Mouse (Mus musculus) forebrain, postnatal 0 days (tissue): Measurements from ENCODE around the gene Xylb. TPM values are rescaled to one million over a fixed set of nuclear protein-coding genes. Genes with fewer than 3 reads are reported as not detected.
"Not testable (repeated sequence)": the region's sequence is repeated elsewhere in the genome, so short reads cannot be mapped to it uniquely, and the experiment has no call there.

Experiments
- ATAC-seq: fragments of 200-750 bp; cut with Nextera tagmentation; 2 replicates; pipeline ENCODE4 v1.8.0; 2017; ENCODE audit warnings: mild to moderate bottlenecking, moderate library complexity
- DNase-seq: peaks from one replicate; pipeline ENCODE4 v3.0.0-alpha.2; 2015
- H3K27ac ChIP-seq: fragments of 300-500 bp; sonication (generic); 2 replicates; pipeline ENCODE4 v1.5.1; 2014; ENCODE audit warnings: low read depth, mild to moderate bottlenecking, antibody characterized with exemption, low read length, moderate library complexity, mixed read lengths
- H3K27me3 ChIP-seq: fragments of 300-500 bp; sonication (generic); 2 replicates; pipeline ENCODE4 v1.6.1; 2014; ENCODE audit warnings: mild to moderate bottlenecking, low read length, mixed read lengths; ENCODE audit not compliant: insufficient read depth
- H3K36me3 ChIP-seq: fragments of 300-500 bp; sonication (generic); 2 replicates; pipeline ENCODE4 v1.6.1; 2014; ENCODE audit warnings: mild to moderate bottlenecking, moderate library complexity; ENCODE audit not compliant: insufficient read depth
- H3K4me1 ChIP-seq: fragments of 300-500 bp; sonication (generic); 2 replicates; pipeline ENCODE4 v1.6.1; 2014; ENCODE audit warnings: antibody characterized with exemption; ENCODE audit not compliant: insufficient read depth
- H3K4me2 ChIP-seq: fragments of 300-500 bp; sonication (generic); 2 replicates; pipeline ENCODE4 v1.6.1; 2014; ENCODE audit warnings: low read depth, mild to moderate bottlenecking, moderate library complexity
- H3K4me3 ChIP-seq: fragments of 300-500 bp; sonication (generic); 2 replicates; pipeline ENCODE4 v1.5.1; 2014; ENCODE audit warnings: low read depth, low read length, mixed read lengths
- H3K9ac ChIP-seq: fragments of 300-500 bp; sonication (generic); 2 replicates; pipeline ENCODE4 v1.6.1; 2014; ENCODE audit warnings: mild to moderate bottlenecking
- H3K9me3 ChIP-seq: fragments of 300-500 bp; sonication (generic); 2 replicates; pipeline ENCODE4 v1.6.1; 2016; ENCODE audit warnings: low read length
- CTCF ChIP-seq: sonication (generic); IDR thresholded peaks from 2 replicates; pipeline ENCODE4 v1.5.1; 2016; ENCODE audit warnings: antibody characterized with exemption, control low read depth, low read depth
- WGBS: fragments of 180-500 bp; shearing (Covaris S2); extraction: QIAGEN DNeasy Blood & Tissue Kit; methylation state at CpG from one replicate; pipeline ENCODE4 v1.1.7; 2014; 5-methylcytosine and 5-hydroxymethylcytosine counted together
- polyA plus RNA-seq: library from polyadenylated mRNA; unstranded; fragments of >200 nt; fragmentation: Nextera tagmentation; extraction: Ambion mirVana; gene quantifications from 2 replicates; pipeline ENCODE4 v1.2.1, GENCODE M21; 2015
- total RNA-seq: library from RNA; depleted of rRNA; stranded (reverse); fragments of >200 nt; gene quantifications from 2 replicates; pipeline ENCODE4 v1.2.3, GENCODE M21; 2014

The Xylb gene
- total and polyA plus RNA-seq, 2 experiments from 2014 or later = 3.7 to 5.0 TPM

- Histone ChIP-seq H3K4me2 (no peak overlapping the region), H3K4me1 (no peaks in the 10 kb centered on the region), H3K27me3 (no peaks in the 10 kb centered on the region), H3K9me3 (no peaks in the 10 kb centered on the region), H3K27ac (no peak overlapping the region), H3K36me3 (peaks cover 15% of the 10 kb centered on the region), H3K4me3 (no peak overlapping the region), H3K9ac (no peak overlapping the region)
- 83% methylated on average over 6 of the region's 6 CpGs for WGBS
- ATAC-seq (no peak), DNase-seq (no peak)
- no peak for TF ChIP-seq CTCF
Measured at GRCm38 (mm10) chr9:119353926-119354325, 3.3 kb upstream of the Xylb start.

DNA sequence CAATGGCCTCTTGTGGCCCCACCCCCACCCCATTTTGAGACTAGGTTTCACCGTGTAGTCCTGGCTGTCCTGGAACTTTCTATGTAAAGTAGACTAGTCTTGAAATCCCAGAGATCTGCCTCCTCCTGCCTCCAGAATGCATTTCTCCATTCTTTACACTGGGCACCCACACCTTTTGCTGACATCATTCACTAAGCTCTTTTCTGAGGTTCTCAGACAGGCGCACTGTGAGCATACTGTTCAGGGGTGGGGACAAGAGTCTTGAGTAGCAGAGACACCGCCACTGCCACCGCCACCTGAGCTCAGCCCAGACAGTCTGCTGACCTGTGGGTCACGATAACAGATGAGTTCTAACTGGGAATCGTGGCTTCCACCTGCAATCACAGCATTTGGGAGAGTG, 1.2 kb upstream of the Xylb start:
- TF ChIP-seq CTCF = no peak
- H3K27me3 ChIP-seq = no peaks in the 10 kb centered on the region
- H3K36me3 ChIP-seq = peaks cover 6% of the 10 kb centered on the region
- no peak overlapping the region for H3K27ac ChIP-seq
- 80% methylated on average over 6 of the region's 6 CpGs for WGBS
- H3K4me1 ChIP-seq = no peaks in the 10 kb centered on the region
- no peak overlapping the region for H3K9ac ChIP-seq
- no peak overlapping the region for H3K4me2 ChIP-seq
- DNase-seq = no peak
- ATAC-seq = no peak
- no peaks in the 10 kb centered on the region for H3K9me3 ChIP-seq
- H3K4me3 ChIP-seq = no peak overlapping the region

GRCm38 (mm10) chr9:119358058-119358429, 863 bp downstream of the Xylb start:
- TF ChIP-seq CTCF = no peak
- DNase-seq (no peak), ATAC-seq (0 out of 2 replicates have a peak, but pooled peaks have one; percentile 3)
- Histone ChIP-seq H3K27ac (no peak overlapping the region), H3K4me2 (peak overlapping the region; percentile 88), H3K9me3 (no peaks in the 10 kb centered on the region), H3K4me1 (no peaks in the 10 kb centered on the region), H3K27me3 (no peaks in the 10 kb centered on the region), H3K4me3 (peak overlapping the region; percentile 53), H3K36me3 (no peaks in the 10 kb centered on the region), H3K9ac (no peak overlapping the region)
- WGBS = 28% methylated on average over 9 of the region's 9 CpGs

DNA sequence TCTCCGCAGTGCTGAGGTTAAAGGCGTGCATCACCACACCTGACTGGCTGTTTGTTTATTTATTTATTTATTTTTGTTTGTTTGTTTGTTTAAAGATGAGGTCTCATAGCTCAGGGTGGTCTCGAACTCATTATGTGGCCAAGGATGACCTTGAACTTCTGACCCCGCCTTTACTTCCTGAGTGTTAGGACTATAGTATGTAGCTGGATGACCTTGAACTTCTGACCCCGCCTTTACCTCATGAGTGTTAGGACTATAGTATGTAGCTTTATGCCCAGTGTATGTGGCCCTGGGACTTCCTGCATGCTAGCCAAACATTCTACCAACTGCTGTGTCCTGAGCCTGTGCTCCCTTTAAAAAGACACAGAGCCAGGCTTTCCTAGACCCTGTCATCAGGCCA, 4.2 kb downstream of the Xylb start:
- no peaks in the 10 kb centered on the region for H3K27me3 ChIP-seq
- H3K4me3 ChIP-seq = no peak overlapping the region
- no peaks in the 10 kb centered on the region for H3K9me3 ChIP-seq
- H3K4me1 ChIP-seq = no peaks in the 10 kb centered on the region
- TF ChIP-seq CTCF = no peak
- no peak overlapping the region for H3K27ac ChIP-seq
- DNase-seq (no peak), ATAC-seq (no peak)
- WGBS = 96% methylated on average over 5 of the region's 5 CpGs
- H3K36me3 ChIP-seq = no peaks in the 10 kb centered on the region
- H3K9ac ChIP-seq = no peak overlapping the region
- no peak overlapping the region for H3K4me2 ChIP-seq

GRCm38 (mm10) chr9:119363229-119363628, 6.0 kb downstream of the Xylb start:
- H3K4me3 ChIP-seq = no peak overlapping the region
- ATAC-seq (no peak), DNase-seq (no peak)
- no peaks in the 10 kb centered on the region for H3K9me3 ChIP-seq
- no peak overlapping the region for H3K27ac ChIP-seq
- 92% methylated on average over 12 of the region's 12 CpGs for WGBS
- H3K36me3 ChIP-seq = no peaks in the 10 kb centered on the region
- no peaks in the 10 kb centered on the region for H3K27me3 ChIP-seq
- no peak overlapping the region for H3K9ac ChIP-seq
- no peak overlapping the region for H3K4me2 ChIP-seq
- no peak for TF ChIP-seq CTCF
- H3K4me1 ChIP-seq = no peaks in the 10 kb centered on the region

- WGBS = 69% methylated on average over 7 of the region's 7 CpGs
- H3K9me3 ChIP-seq = no peaks in the 10 kb centered on the region
- no peak for DNase-seq
- H3K4me1 ChIP-seq = no peaks in the 10 kb centered on the region
- H3K36me3 ChIP-seq = no peaks in the 10 kb centered on the region
- no peak for TF ChIP-seq CTCF
- ATAC-seq = no peak
- no peaks in the 10 kb centered on the region for H3K27me3 ChIP-seq
- H3K4me3 ChIP-seq = no peak within 1 kb of the TSS
- H3K27ac ChIP-seq = no peak within 1 kb of the TSS
- H3K4me2 ChIP-seq = no peak within 1 kb of the TSS
- H3K9ac ChIP-seq = no peak within 1 kb of the TSS
Measured at GRCm38 (mm10) chr9:119365284-119365683, 8.1 kb downstream of the Xylb start, which contains the start of gene Slc22a14. Slc22a14 (minus strand) TSS chr9:119365553.

- 94% methylated on average over 3 of the region's 3 CpGs for WGBS
- ATAC-seq (no peak), DNase-seq (no peak)
- no peak for TF ChIP-seq CTCF
- Histone ChIP-seq H3K27ac (no peak overlapping the region), H3K4me3 (no peak overlapping the region), H3K4me1 (no peaks in the 10 kb centered on the region), H3K9ac (no peak overlapping the region), H3K27me3 (no peaks in the 10 kb centered on the region), H3K9me3 (no peaks in the 10 kb centered on the region), H3K4me2 (no peak overlapping the region), H3K36me3 (no peaks in the 10 kb centered on the region)
Measured at GRCm38 (mm10) chr9:119368367-119368766, 11.2 kb downstream of the Xylb start.

DNA sequence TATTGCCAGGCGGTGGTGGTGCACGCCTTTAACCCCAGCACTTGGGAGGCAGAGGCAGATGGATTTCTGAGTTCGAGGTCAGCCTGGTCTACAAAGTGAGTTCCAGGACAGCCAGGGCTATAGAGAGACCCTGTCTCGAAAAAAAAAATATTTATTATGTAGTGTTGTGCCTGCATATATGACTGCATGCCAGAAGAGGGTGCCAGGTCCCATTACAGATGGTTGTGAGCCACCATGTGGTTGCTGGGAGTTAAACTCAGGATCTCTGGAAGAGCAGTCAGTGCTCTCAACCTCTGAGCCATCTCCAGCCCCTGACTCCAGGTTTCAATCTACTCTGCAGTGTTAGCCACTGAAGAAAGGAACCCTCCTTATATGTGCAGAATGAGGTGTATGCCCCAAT, 13.6 kb downstream of the Xylb start:
- 87% methylated on average over 4 of the region's 4 CpGs for WGBS
- not testable (repeated sequence) for H3K4me2 ChIP-seq, H3K27ac ChIP-seq, H3K9ac ChIP-seq, H3K4me3 ChIP-seq, DNase-seq, H3K9me3 ChIP-seq, H3K27me3 ChIP-seq, ATAC-seq, H3K36me3 ChIP-seq, H3K4me1 ChIP-seq
- peak; percentile 31; the same call in 1 of the 2 replicates for TF ChIP-seq CTCF
